Mouse (Mus musculus) lung, embryonic 14.5 days (tissue): ENCODE data around the gene Zyx. TPM values are rescaled to one million over a fixed set of nuclear protein-coding genes. Genes with fewer than 3 reads are reported as not detected.

Experiments
- ATAC-seq: fragments of 200-750 bp; cut with Nextera tagmentation; 2 replicates; pipeline ENCODE4 v1.8.0; 2017; ENCODE audit warnings: mild to moderate bottlenecking, moderate TSS enrichment, moderate library complexity; ENCODE audit not compliant: insufficient read depth
- DNase-seq: peaks from one replicate; pipeline ENCODE4 v3.0.0-alpha.2; 2015
- H3K27ac ChIP-seq: fragments of 300-500 bp; sonication (generic); 2 replicates; pipeline ENCODE4 v1.5.1; 2014; ENCODE audit warnings: low read depth, mild to moderate bottlenecking, moderate library complexity
- H3K27me3 ChIP-seq: fragments of 300-500 bp; sonication (generic); 2 replicates; pipeline ENCODE4 v1.6.1; 2014; ENCODE audit warnings: low read length, control low read depth; ENCODE audit not compliant: insufficient read depth
- H3K36me3 ChIP-seq: fragments of 300-500 bp; sonication (generic); 2 replicates; pipeline ENCODE4 v1.6.1; 2014; ENCODE audit warnings: control low read depth; ENCODE audit not compliant: insufficient read depth
- H3K4me1 ChIP-seq: fragments of 300-500 bp; sonication (generic); 2 replicates; pipeline ENCODE4 v1.6.1; 2014; ENCODE audit warnings: antibody characterized with exemption, control low read depth; ENCODE audit not compliant: insufficient read depth
- H3K4me2 ChIP-seq: fragments of 300-500 bp; sonication (generic); 2 replicates; pipeline ENCODE4 v1.6.1; 2014; ENCODE audit warnings: mild to moderate bottlenecking
- H3K4me3 ChIP-seq: fragments of 300-500 bp; sonication (generic); 2 replicates; pipeline ENCODE4 v1.5.1; 2014; ENCODE audit warnings: low read depth, low read length
- H3K9ac ChIP-seq: fragments of 300-500 bp; sonication (generic); 2 replicates; pipeline ENCODE4 v1.6.1; 2014
- H3K9me3 ChIP-seq: fragments of 300-500 bp; sonication (generic); 2 replicates; pipeline ENCODE4 v1.6.1; 2016; ENCODE audit warnings: low read depth, low read length, control low read depth
- CTCF ChIP-seq: IDR thresholded peaks from 2 replicates; pipeline ENCODE4 v1.5.1; 2016; ENCODE audit warnings: antibody characterized with exemption, low read depth
- WGBS: fragments of 180-500 bp; shearing (Covaris S2); extraction: QIAGEN DNeasy Blood & Tissue Kit; methylation state at CpG from one replicate; pipeline ENCODE4 v1.1.7; 2014; 5-methylcytosine and 5-hydroxymethylcytosine counted together
- polyA plus RNA-seq: library from polyadenylated mRNA; unstranded; fragments of >200 nt; fragmentation: Nextera tagmentation; extraction: Ambion mirVana; gene quantifications from 2 replicates; pipeline ENCODE4 v1.2.1, GENCODE M21; 2014

Zyx gene
- polyA plus RNA-seq, 1 experiment from 2014 or later = 194 TPM

DNA sequence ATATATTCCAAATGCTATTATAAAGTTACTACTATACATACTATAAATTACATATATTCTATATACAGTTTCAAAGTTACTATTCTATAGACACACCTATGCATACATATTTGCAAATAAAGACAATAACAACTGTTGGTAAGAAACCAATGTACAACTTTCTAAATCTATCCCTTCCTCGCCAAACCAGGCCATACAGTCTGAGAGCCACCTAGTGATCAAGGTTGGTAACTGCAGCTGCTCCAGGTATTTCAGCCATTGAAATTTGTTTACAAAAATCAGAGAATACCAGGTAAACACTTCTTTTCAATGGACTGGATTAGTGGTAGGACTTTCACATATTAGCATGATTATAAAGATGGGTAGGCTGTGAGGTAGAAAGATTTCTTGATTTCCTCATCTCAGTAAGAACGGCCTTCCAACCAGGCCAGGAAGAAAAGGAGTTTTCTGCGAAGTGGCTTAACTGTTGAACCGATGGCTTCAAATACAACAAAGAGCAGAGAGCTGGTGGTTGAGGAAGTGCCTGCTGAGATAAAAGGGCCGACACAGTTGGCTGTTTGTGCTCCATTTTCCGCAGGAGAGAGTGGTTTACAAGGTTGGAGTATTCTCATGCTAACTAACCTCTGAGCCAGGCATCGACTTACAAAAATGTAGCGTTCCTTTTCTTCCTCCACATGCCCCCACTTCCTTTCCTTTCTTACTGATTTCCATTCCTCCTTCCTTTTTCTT lies 31.1 kb downstream of the Zyx start:
- H3K27me3 ChIP-seq = no peaks in the 10 kb centered on the region
- no peak overlapping the region for H3K27ac ChIP-seq
- DNase-seq (peak; percentile 79), ATAC-seq (no peak)
- 24% methylated on average over 8 of the region's 8 CpGs for WGBS
- no peak overlapping the region for H3K4me2 ChIP-seq
- H3K4me3 ChIP-seq = no peak overlapping the region
- no peaks in the 10 kb centered on the region for H3K36me3 ChIP-seq
- H3K9ac ChIP-seq = no peak overlapping the region
- H3K4me1 ChIP-seq = no peaks in the 10 kb centered on the region
- peak; percentile 86 for TF ChIP-seq CTCF
- H3K9me3 ChIP-seq = no peaks in the 10 kb centered on the region

- Histone ChIP-seq H3K4me2 (no peak overlapping the region), H3K27me3 (no peaks in the 10 kb centered on the region), H3K9ac (no peak overlapping the region), H3K4me1 (no peaks in the 10 kb centered on the region), H3K4me3 (no peak overlapping the region), H3K27ac (no peak overlapping the region), H3K9me3 (no peaks in the 10 kb centered on the region), H3K36me3 (no peaks in the 10 kb centered on the region)
- no peak for DNase-seq
- ATAC-seq = no peak
- no peak for TF ChIP-seq CTCF
- 56% methylated on average over 2 of the region's 2 CpGs for WGBS
Observed at GRCm38 (mm10) chr6:42381221-42381620, 31.8 kb downstream of the Zyx start.

DNA sequence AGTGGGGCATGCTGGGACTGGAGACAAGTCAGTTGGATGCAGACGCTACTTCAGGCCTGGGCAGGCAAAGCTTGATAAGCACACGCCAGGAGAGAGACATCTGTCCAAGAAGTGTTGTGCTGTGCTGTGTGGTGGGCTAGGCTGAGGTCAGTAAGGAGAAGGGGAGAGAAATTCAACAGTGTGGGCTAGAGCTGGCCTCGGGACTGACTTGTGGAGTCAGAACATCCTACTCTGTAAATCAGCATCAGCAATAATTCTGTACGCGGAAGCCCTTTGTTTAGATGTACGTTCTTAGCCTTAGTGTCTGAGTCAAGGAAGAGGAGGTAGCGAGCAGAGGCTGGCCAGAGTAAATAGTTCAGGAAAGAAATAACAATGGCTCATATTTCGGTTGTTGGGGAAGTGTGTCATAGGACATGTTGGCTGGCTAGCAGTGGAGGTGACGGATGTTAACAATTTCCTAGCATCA lies 32.5 kb downstream of the Zyx start:
- no peaks in the 10 kb centered on the region for H3K4me1 ChIP-seq
- H3K27me3 ChIP-seq = no peaks in the 10 kb centered on the region
- ATAC-seq = peak; percentile 77
- WGBS = 23% methylated on average over 9 of the region's 9 CpGs
- no peaks in the 10 kb centered on the region for H3K9me3 ChIP-seq
- peak; percentile 63 for DNase-seq
- TF ChIP-seq CTCF = no peak
- H3K36me3 ChIP-seq = no peaks in the 10 kb centered on the region
- 0 out of 2 replicates have a peak overlapping the region, but pooled peaks have one; percentile 27 for H3K9ac ChIP-seq
- H3K27ac ChIP-seq = peak overlapping the region; percentile 69
- no peak overlapping the region for H3K4me3 ChIP-seq
- peak overlapping the region; percentile 16; the same call in 1 of the 2 replicates for H3K4me2 ChIP-seq

DNA sequence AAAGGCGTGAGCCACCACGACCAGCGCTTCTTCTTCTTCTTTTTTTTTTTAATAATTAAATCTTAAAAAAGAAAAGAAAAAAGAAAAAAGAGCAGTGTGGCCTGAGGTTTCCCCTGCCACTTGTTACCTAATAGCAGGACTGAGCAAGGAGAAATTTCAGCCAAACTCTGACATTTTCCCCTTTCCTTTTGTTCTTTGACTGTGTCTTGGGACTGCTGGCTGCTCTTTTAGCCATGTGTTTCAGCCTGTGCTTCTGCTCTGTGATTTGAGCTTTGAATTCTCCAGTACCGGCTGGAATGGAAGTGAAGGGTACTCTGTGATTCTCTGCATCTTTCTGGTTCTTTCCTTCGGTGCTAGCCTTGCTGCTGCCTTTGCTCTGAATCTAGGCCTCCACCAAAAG lies 33.9 kb downstream of the Zyx start:
- no peaks in the 10 kb centered on the region for H3K36me3 ChIP-seq
- TF ChIP-seq CTCF = no peak
- no peak overlapping the region for H3K4me2 ChIP-seq
- H3K27me3 ChIP-seq = no peaks in the 10 kb centered on the region
- no peak overlapping the region for H3K4me3 ChIP-seq
- 87% methylated on average over 5 of the region's 5 CpGs for WGBS
- no peak overlapping the region for H3K27ac ChIP-seq
- DNase-seq (no peak), ATAC-seq (no peak)
- H3K9me3 ChIP-seq = no peaks in the 10 kb centered on the region
- no peak overlapping the region for H3K9ac ChIP-seq
- H3K4me1 ChIP-seq = no peaks in the 10 kb centered on the region

DNA sequence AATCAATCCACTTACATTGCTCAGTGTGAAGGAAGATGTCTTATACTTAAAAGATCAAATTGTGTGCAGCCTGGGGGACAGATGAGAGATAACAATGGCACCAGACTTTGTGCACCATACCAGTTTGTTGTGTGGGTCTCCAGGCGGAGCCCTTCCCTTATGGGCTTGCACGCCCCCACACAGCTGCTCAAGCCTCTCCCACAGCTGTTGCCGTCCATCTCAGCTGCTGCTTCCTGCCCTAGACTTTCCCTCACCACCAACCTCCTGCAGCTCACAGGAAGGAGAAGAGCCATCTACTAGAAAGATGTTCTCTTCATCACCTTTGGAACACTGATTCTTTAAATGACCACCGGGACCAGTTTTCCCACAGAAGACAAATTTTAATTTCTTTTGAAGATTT lies 36.2 kb downstream of the Zyx start:
- WGBS = 48% methylated on average over 4 of the region's 4 CpGs
- Histone ChIP-seq H3K9me3 (no peaks in the 10 kb centered on the region), H3K27ac (no peak overlapping the region), H3K4me3 (no peak overlapping the region), H3K9ac (no peak overlapping the region), H3K27me3 (no peaks in the 10 kb centered on the region), H3K4me2 (no peak overlapping the region), H3K4me1 (no peaks in the 10 kb centered on the region), H3K36me3 (no peaks in the 10 kb centered on the region)
- no peak for ATAC-seq
- no peak for TF ChIP-seq CTCF
- no peak for DNase-seq

DNA sequence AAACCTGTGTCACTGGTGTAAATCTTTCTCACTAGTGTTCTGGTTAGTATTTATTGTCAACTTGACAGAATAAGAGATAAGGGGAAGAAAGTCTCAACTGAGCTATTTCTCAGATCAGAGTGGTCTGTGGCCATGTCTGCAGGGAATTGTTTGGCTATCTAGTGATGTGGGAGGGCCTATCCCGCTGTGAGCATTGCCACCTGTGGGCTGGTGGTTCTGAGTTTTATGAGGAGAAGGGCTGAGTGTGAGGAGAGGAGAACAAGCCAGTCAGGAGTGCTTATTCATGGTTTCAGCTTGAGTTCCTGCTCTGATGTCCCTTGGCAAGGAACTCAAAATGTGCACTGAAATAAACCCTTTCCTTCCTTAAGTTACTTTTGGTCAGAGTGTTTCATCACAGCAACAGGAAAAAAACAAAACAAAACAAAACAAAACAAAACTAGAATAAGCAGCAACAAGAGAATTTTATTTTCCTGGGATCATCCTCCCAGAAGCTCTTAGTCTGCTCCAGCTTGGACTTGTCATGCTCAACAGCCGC lies 42.4 kb downstream of the Zyx start:
- Histone ChIP-seq H3K4me2 (no peak overlapping the region), H3K36me3 (no peaks in the 10 kb centered on the region), H3K4me3 (no peak overlapping the region), H3K9ac (no peak overlapping the region), H3K9me3 (no peaks in the 10 kb centered on the region), H3K27ac (peak overlapping the region; percentile 47; the same call in 1 of the 2 replicates), H3K27me3 (no peaks in the 10 kb centered on the region), H3K4me1 (0 out of 2 replicates have a peak, but pooled peaks cover 5% of the 10 kb centered on the region)
- ATAC-seq (peak; percentile 66), DNase-seq (peak; percentile 70)
- no peak for TF ChIP-seq CTCF
- 12% methylated on average over 2 of the region's 2 CpGs for WGBS

DNA sequence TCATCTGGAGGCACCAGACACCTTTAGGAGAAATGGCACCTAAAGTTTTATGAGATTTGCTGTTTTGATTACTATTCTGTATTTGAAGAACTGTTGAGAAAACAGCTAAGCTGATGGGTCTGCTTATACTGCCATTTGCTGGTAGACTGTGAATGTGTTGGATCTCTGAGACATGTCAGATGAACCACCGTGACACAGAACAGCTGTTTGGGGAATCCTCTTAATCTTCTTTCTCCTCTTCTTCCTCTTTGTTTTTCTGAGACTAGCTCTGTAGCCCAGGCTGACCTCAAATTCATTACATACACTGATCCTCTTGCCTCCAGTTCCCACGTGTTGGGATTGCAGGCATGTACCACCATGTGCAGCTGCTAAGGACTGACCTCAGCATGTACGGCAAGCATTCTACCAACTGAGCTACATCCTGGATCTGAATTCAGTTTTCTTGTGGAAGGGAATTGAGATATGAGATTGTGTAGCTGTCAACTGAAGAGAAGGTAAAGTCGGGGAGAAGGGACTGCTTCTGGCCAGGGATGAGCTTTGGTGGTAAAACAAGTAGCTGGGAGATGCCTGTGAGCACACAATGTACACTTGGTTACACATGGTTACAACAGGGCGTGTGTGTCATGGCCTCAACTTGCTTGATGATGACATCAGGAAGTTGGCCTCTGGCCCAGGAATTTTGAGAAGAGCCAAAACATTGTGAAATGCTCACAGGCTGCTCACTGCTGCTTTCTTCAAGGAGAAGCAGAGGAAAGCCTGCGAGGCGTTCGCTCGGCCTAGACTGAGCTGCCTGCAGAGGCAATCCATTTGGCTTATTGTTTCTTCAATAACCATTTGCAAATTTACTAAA lies 46.8 kb downstream of the Zyx start:
- TF ChIP-seq CTCF = no peak
- peak; percentile 92 for ATAC-seq
- WGBS = 26% methylated on average over 9 of the region's 9 CpGs
- Histone ChIP-seq H3K4me3 (no peak overlapping the region), H3K27me3 (no peaks in the 10 kb centered on the region), H3K4me1 (0 out of 2 replicates have a peak, but pooled peaks cover 7% of the 10 kb centered on the region), H3K27ac (peak overlapping the region; percentile 76; the same call in 1 of the 2 replicates), H3K36me3 (no peaks in the 10 kb centered on the region), H3K4me2 (no peak overlapping the region), H3K9ac (no peak overlapping the region), H3K9me3 (no peaks in the 10 kb centered on the region)
- peak; percentile 97 for DNase-seq
